Mouse (Mus musculus) left cerebral cortex, postnatal 10 days (tissue): ENCODE results near the gene Olfr449. TPM values are rescaled to one million over a fixed set of nuclear protein-coding genes. Genes with fewer than 3 reads are reported as not detected.

Source experiments
- DNase-seq, 2 experiments: peaks; one replicate each; pipeline ENCODE4 v3.0.0; 2021 to 2022; ENCODE audit warnings: low spot score in 2 of 2, mixed read lengths in 1 of 2; ENCODE audit errors: extremely low spot score in 1 of 2
- intact Hi-C: fragments of 180-260 bp; cut with DNase I; formaldehyde crosslinking; loops from one replicate; pipeline ENCODE4 v1.15.1; 2025
- total RNA-seq, 2 experiments: library from RNA; stranded (reverse); gene quantifications; 2 replicates each; pipeline ENCODE4 v1.2.3; 2021

Olfr449 gene
- total RNA-seq = not detected

GRCm38 (mm10) chr6:42834084-42834483 is at the start of gene Olfr449:
Gene Olfr449, plus strand, starts transcription at chr6:42834384.
- intact Hi-C loops = no loop called here
- DNase-seq = no peak

- DNase-seq = no peak
- intact Hi-C loops = no loop called here
Observed at GRCm38 (mm10) chr6:42784793-42785192, 49.4 kb upstream of the Olfr449 start, which contains the start of gene Olfr452. Gene Olfr452, plus strand, starts transcription at chr6:42785093.

GRCm38 (mm10) chr6:42790247-42790948 is 43.8 kb upstream of the Olfr449 start:
- intact Hi-C loops = no loop called here
- no peak for DNase-seq

- intact Hi-C loops = no loop called here
- peak in 1 of 2 experiments; percentile 4 for DNase-seq
Observed at GRCm38 (mm10) chr6:42790949-42791556, 43.1 kb upstream of the Olfr449 start.

GRCm38 (mm10) chr6:42794982-42795381 is 39.2 kb upstream of the Olfr449 start:
- intact Hi-C loops = no loop called here
- no peak for DNase-seq

GRCm38 (mm10) chr6:42811639-42812038 is 22.5 kb upstream of the Olfr449 start, which contains the start of gene Olfr450:
Gene Olfr450, plus strand, starts transcription at chr6:42811939.
- intact Hi-C loops = no loop called here
- no peak for DNase-seq

GRCm38 (mm10) chr6:42860222-42860819 is 26.1 kb downstream of the Olfr449 start:
- peak; percentile 19 to 69 for DNase-seq
- intact Hi-C loops = loop anchor here (5.0 kb wide), 1 partner anchor 248 kb away; no protein-coding TSS in a partner anchor

GRCm38 (mm10) chr6:42869695-42870094 is 35.5 kb downstream of the Olfr449 start:
- intact Hi-C loops = loop anchor here (5.0 kb wide), 1 partner anchor 428 kb away; no protein-coding TSS in a partner anchor
- DNase-seq = no peak

GRCm38 (mm10) chr6:42876323-42876722 is 42.1 kb downstream of the Olfr449 start:
- intact Hi-C loops = no loop called here
- DNase-seq = no peak

Other genes starting within 250 kb of the Olfr449 start
- gene Tcaf3, start 236.7 kb upstream of the Olfr449 start, total RNA-seq = not detected
- gene Tcaf2, start 189.1 kb upstream of the Olfr449 start, total RNA-seq = 1 to 10 TPM; 1.3 to 1.6 TPM
- 100 to 1,000 TPM; 265 to 270 TPM for gene Tcaf1, start 124.3 kb upstream of the Olfr449 start, total RNA-seq
- gene Olfr453, start 95.0 kb upstream of the Olfr449 start, total RNA-seq = not detected
- gene Olfr38, start 78.0 kb upstream of the Olfr449 start, total RNA-seq = not detected
- not detected for gene Olfr452, start 49.3 kb upstream of the Olfr449 start, total RNA-seq
- not detected for gene Olfr450, start 22.4 kb upstream of the Olfr449 start, total RNA-seq
- gene Olfr448, start 56.1 kb downstream of the Olfr449 start, total RNA-seq = not detected
- not detected for gene Olfr447, start 74.5 kb downstream of the Olfr449 start, total RNA-seq
- not detected for gene Olfr446, start 87.0 kb downstream of the Olfr449 start, total RNA-seq
- not detected for gene Olfr444, start 114.7 kb downstream of the Olfr449 start, total RNA-seq